Mouse (Mus musculus): ENCODE results near the gene Doc2g.
"Not testable (repeated sequence)": the region's sequence is repeated elsewhere in the genome, so short reads cannot be mapped to it uniquely, and the experiment has no call there.

Doc2g gene

GRCm38 (mm10) chr19:4003112-4003511, at the start of gene Doc2g:
Gene Doc2g, plus strand, starts transcription at chr19:4003313.
- DNase-seq: no peak

DNA sequence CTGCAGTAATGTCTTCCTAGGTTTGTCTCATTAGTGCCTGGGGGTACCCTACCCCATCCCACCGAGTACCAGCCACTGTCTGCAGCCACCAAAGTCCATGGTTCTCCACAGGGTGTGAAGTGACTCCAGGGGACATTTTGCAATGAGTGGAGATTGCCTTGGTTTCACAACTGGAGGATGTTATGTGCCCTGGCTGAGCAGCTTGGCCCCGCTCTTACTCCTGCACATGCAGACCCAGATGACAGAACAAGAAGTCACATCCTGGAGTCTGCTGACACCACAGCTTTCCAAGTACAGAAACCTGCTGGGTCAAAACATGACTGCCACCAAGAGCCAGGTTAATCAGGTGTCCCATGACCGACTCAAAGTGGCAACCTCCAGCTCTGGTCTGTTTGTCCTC, 48.1 kb upstream of the Doc2g start:
- DNase-seq: no peak

DNA sequence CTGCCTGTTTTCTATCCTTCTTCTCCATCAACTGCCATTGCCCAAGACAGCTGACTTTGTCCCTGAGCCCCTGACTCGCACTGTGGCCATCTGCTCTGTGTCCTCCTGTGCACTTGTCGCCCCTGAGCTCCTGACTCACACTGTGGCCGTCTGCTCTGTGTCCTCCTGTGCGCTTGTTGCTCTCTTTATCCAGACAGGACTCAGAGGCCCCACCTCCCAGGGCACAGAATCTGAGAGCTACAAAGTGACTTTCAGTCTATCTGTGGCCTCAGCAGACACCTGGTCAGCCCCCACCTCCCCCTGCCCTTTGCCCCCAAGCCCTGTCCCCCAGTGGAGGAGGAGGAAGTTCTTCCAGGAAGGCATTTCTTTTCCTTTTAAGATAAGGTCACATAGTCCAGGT, 47.3 kb upstream of the Doc2g start:
- DNase-seq: no peak

- DNase-seq: not testable (repeated sequence)
Observed at GRCm38 (mm10) chr19:3957296-3958036, 45.6 kb upstream of the Doc2g start.

DNA sequence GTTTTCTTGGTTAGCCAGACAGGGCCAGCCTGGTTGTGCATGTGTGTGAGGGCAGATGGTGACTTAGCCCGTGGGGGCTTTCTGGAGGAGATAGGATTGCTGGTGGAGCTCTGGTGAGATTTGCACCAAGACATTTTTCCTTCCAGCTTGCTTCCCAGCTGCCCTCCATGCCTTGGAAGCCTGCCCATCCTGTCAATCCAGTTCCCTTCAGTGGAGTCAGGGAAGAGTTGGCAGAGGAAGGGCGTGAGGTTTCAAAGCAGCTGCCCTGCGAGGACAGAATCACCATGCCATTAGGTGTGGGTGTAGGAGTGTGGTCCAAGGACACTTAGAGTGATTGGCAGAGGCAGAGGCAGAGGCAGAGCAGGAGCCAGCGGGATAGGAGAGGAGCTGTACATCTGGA, 44.6 kb upstream of the Doc2g start, which contains the start of gene Aldh3b3:
Gene Aldh3b3 (plus strand): TSS at position 176 of the 400 bp plus-strand sequence.
- no peak for DNase-seq

- no peak for DNase-seq
Observed at GRCm38 (mm10) chr19:3959030-3959429, 44.1 kb upstream of the Doc2g start.

- DNase-seq: no peak
Observed at GRCm38 (mm10) chr19:3960211-3960610, 42.9 kb upstream of the Doc2g start.

GRCm38 (mm10) chr19:3961805-3962204, 41.3 kb upstream of the Doc2g start:
- not testable (repeated sequence) for DNase-seq

GRCm38 (mm10) chr19:3962469-3962868, 40.6 kb upstream of the Doc2g start:
- DNase-seq: no peak

DNA sequence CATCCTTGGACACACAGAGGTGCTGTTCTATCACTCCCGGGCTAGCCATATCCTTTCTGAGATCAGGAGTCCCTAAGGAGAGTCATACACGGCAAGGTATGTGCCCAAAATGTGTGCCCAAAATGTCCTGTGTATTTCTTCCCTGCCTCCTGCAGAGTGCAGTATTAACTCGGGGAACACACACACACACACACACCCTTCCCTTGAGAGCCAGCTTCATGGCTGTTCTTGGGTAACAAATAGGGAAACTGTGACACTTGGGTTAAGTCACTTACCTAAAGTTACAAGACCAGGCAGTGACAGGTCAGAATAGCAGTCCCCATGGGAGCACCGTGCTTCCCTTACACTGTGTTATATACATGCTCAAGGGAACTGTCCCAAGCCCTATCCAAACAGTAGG, 39.1 kb upstream of the Doc2g start:
- no peak for DNase-seq

DNA sequence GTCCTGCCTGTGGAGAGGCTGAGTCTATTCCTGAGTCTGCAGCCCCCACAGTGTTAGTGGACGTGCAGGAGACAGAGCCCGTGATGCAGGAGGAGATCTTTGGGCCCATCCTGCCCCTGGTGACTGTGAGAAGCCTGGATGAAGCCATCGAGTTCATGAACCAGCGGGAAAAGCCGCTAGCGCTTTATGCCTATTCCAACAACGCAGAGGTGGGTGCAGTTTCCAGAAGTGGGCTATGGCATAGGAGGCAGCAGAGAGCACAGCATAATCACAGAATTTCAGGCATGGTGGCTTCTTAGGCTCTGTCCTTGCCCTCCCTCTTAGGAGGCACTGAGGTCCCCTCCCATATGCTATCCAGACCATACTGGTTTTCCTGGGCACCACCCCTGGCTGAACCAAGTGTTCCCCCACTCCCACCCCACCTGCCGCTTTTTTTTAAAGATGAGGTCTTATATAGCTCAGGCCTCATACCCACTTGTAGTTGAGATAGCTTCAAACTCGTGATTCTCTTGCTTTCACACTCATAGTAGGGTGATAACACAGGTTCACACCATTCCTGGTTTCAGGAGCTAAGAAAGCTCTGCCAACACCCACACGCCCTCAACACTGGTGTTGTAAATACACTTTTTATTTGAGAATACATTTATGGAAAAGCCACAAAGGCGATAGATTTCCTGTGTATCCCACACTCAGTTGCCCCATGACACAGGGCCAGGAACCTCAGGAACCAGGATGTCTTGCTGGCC, 36.6 kb upstream of the Doc2g start:
- DNase-seq: no peak

DNA sequence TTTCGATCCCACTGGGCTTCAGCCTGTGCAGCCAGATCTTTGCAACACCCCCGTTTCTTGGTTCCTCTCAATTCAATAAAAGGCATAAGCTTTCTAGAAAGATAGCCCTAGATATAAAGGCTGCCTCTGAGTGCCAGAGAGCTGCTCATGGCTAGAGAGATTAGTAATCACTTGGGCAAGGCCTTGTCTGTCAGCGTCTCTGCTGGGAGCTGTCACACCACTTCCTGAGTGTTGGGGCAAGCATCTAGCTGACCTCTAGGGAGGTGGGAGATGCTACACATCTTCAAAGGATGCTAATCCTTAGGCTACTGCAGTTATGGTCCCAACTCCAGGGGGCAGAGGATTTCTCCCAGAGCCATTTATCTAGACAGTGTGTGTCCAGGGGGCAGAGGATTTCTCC, 35.9 kb upstream of the Doc2g start:
- DNase-seq: no peak

GRCm38 (mm10) chr19:3972229-3972628, 30.9 kb upstream of the Doc2g start, which contains the start of gene Aldh3b2:
Gene Aldh3b2, plus strand, starts transcription at chr19:3972328.
- DNase-seq: no peak

- not testable (repeated sequence) for DNase-seq
Observed at GRCm38 (mm10) chr19:3974608-3975007, 28.5 kb upstream of the Doc2g start.

GRCm38 (mm10) chr19:3975866-3976265, 27.2 kb upstream of the Doc2g start:
- DNase-seq: no peak

GRCm38 (mm10) chr19:3980309-3980708, 22.8 kb upstream of the Doc2g start:
- peak; percentile 37 to 73 for DNase-seq

DNA sequence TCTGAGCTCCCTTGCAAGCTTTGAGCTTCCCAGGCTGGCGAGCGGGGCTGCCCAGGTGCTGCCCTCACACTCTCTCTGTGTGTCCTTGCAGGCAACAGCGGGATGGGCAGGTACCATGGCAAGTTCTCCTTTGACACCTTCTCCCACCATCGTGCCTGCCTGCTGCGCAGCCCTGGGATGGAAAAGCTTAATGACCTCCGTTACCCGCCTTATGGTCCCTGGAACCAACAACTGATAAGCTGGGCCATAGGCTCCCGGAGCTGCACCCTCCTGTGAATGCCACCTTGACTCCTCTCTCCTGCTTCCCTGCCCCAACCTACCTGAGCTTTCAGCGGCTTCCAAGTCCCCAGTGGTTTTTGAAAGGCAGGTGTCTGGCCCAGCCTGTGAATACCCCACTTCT, 22.2 kb upstream of the Doc2g start:
- no peak for DNase-seq

GRCm38 (mm10) chr19:3983527-3984200, 19.4 kb upstream of the Doc2g start:
- no peak for DNase-seq

GRCm38 (mm10) chr19:3985261-3985681, 17.8 kb upstream of the Doc2g start:
- DNase-seq: no peak

GRCm38 (mm10) chr19:3986334-3986733, 16.8 kb upstream of the Doc2g start, which contains the start of gene Acy3:
Gene Acy3, plus strand, starts transcription at chr19:3986570.
- peak in 1 of 2 experiments; percentile 18 for DNase-seq

DNA sequence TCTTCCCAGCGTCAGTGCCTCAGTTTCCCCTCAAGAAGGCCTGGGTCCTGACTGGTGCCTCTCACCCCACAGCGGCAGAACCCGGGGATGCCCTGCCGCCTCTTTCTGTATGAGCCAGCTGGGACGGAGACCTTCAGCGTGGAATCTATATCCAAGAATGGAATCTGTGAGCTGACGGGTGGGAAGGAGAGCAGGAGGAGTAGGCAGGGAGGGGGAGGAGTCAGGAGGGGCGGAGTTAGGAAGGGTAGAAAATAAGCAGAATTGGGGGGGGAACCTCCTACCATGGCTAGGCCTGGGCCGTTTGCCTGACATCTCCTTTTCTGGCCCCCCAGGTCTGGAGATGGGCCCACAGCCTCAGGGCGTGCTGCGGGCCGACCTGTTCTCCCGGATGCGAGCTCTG, 15.0 kb upstream of the Doc2g start:
- DNase-seq: no peak

DNA sequence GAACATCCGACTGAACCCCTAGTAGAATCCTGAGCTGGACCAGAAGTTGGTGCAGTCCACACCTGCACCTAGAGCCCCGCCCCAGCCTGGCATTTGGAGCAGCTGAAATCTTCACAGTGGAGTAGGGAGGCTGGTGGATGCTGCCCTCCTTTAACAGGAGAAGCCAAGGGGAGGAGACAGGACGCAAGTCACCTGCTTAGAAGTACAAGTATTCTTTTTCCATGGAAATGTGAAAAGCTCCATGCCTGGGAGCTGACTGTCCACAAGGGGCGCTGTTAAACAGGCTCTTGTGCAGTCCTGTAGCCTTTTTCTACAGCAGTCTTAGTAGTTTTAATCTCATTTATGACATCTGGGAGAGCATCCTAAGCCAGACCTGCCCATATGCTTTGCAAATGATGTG, 14.4 kb upstream of the Doc2g start:
- DNase-seq: no peak

- no peak for DNase-seq
Observed at GRCm38 (mm10) chr19:3990804-3991203, 12.3 kb upstream of the Doc2g start.

Data from spleen, adult 18-20 months (tissue).